Mouse (Mus musculus): ENCODE results near the gene Prmt1.

The Prmt1 gene

DNA sequence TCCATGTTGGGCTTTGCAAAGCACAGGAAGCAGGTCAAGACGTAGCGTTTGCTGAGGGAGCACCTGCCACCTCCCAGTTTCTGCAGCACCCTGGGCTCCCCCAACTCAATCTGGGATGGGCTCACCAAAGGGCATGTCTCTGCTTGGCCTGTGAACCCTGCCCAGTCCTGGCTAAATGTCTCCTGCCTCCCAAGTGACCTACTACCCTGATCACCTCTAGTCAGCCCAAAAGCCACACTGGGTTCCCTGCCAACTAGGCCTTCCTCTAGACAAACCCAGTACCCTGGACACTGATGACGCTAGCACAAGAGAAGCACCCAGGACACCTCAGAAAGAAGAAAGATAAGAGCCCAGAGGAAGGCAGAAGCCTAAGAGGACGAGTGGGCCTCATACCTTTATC lies 26.5 kb upstream of the Prmt1 start:
- no peak for DNase-seq (ENCODE audit: low spot score in 2 of 2)

DNA sequence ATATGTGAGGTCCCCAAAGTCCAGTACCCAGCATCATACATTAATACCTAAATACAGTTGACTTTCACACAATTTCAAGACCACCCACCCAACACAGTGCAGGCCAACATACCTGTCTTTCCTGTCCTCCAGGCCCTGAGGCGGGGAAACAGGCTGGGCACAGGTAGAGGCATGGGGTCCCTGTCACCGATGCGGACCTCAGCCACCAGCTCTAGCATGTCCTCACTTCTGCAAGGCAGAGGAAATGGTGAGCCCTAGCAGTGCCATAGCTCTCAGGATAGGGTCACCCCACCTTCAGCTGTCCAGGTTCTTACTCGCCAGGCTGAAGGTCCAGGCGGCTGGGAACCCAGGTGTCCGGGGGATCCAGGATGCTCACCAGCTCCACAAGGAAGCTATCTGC lies 25.6 kb upstream of the Prmt1 start:
- DNase-seq (ENCODE audit: low spot score in 2 of 2): no peak

DNA sequence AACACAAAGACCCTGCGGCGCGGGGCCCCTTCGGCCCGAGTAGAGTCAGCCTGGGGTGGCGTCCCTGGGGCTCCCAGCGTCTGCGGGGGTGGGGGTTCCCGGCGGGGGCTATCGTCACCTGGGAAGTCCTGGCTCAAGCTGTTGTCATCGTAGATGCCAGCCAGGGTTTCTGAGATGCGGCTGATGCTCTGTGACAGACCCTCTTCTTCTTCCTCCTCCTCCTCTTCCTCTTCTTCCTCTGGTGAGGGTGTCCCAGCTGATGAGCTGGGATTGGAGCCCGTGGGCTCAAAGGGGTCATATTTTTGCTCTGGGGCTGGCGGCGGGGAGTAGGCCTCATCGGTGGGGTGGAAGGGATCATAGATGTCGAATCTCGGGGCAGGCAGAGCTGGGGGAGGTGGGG lies 22.0 kb upstream of the Prmt1 start:
- no peak for DNase-seq (ENCODE audit: low spot score in 2 of 2)

DNA sequence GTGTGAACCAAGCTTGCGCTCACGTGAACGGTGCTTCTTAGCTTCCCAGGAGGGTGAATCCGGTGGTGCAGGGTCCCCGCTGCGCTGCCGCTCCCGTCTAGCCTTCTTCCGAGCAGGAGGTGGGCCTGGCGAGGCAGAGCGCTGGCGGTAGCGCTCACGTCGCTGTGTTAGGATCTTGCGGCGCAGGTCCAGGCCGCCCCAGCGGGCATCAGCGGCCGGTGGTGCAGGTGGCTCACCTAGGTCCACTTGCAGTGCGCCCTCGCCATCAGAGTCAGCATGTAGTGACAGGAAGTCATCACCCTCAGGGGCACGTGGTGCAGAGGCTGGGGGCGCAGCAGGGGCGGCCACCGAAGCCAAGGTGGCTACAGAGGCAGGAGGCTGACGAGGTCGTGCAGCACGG lies 21.5 kb upstream of the Prmt1 start:
- no peak for DNase-seq (ENCODE audit: low spot score in 2 of 2)

DNA sequence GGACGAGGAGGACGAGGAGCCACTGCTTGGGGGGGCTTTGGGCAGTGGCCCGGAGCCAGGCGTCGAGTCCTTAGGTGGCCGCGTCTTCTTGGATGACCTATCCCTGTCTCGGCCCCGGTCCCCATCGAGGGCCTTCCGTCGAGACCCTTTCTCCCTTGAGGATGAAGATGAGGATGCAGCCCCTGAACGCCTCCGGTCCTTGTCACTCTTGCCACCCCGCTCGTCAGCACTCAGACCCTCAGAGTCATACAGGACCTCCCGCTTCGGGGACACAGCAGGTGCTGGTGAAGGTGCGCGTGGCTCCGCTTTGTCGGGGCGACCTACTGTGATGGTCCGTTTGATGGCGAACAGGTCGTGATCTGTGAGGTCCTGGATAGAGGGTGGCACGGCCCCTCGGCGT lies 20.8 kb upstream of the Prmt1 start:
- no peak for DNase-seq (ENCODE audit: low spot score in 2 of 2)

DNA sequence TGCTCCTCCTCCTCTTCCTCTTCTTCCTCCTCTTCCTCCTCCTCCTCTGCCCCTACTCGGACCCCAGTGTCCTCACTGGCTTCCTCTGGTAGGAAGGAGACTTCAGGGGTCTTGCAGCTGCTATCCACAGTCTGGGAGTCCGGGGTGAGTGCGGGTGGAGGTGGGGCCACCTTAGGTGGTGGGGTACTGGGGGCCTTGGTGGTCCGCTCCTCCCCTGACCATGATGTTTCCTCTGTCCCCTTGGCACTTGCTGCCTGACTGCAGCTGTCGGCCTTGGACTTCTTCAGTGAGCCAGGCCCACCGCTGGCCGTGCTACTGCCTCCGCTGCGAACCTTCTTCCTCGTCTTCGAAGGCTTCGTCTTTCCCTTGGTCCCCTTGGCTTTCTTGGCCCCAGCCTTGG lies 20.1 kb upstream of the Prmt1 start:
- no peak for DNase-seq (ENCODE audit: low spot score in 2 of 2)

DNA sequence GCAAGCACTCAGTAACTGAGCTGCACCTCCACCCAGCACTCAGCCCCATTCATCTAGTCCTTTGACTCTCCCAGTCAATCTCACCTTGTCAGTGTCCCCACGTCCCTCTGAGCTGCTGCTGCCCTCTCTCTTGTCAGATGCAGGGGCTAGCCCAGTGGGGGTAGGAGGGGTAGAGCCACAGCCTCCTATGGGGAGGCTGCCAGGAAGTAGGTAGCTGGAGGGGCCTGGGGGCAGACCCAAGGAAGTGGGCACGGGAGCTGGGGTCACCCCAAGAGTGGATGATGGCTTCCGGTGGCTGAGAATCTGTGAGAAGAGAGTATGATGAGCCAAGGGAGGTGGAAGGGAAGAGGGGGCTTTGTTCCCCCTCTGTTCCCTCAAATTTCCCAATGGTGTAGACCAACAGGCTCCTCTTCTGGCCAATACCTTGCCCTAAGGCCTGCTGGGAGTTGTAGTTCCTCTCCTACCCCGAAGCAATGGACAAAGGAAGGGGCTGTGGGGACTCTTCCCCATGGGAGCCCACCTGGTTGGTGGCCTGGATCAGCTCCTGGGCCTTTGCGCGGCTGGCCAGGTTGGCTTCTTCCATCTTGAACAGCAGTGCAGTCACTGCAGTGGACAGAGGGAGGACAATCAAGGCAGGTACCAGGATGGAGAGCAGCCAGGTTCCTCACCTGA lies 19.1 kb upstream of the Prmt1 start:
- DNase-seq (ENCODE audit: low spot score in 2 of 2): no peak

DNA sequence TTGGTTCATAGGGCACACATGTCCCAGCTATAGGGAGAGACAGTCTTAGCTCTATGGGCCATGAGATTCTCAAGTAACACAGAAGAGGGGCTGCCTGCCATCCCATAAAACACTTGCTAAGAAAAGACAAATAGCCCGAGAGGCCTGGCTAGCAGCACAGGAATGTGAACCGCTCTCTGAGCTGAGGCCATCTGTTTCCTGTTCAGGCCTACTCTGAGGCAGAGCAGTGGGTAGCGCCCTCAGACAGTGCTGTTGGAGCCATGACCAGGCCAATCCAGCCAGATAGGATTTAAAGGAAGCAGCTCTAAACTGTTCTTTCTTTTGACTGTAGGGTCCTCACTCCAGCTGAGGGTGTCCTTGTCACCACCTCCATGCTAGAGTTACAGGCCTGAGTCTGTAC lies 18.2 kb upstream of the Prmt1 start:
- DNase-seq (ENCODE audit: low spot score in 2 of 2): no peak

DNA sequence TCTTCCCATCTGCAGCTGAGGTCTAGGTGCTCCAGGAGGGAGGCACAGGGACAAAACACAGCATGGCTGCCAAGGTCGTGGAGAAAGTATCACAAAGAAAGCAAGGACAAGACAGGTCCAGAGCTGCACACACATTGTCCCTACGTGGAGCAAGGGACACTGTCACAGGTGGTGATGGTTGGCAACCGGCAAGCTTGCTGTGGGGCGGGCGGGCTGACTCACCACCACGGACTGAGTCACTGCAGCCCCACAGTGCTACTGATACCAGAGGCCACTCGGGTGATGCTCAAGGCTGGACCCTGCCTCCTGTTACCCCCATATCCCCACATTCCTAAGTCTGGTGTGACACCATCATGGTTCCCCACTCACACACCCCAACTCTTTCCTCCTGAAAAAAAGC lies 16.1 kb upstream of the Prmt1 start:
- DNase-seq (ENCODE audit: low spot score in 2 of 2): no peak

DNA sequence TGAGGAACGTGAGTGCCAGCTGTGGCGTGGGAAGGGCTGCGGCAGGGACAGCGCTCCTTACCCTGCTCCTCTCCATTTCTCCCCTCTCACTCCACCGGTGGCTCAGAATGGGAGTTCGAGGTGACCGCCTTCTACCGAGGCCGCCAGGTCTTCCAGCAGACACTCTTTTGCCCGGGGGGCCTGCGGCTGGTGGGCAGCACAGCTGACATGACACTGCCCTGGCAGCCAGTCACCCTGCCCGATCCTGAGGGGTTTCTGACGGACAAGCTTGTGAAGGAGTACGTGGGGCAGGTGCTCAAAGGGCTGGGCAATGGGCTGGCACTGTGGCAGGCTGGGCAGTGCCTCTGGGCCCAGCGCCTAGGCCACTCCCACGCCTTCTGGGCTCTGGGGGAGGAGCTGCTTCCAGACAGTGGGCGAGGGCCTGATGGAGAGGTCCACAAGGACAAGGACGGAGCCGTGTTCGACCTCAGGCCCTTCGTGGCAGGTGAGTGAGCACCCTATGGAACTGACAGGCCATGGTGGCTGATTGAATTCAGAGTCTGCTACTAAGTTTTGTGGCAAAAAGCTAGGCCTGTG lies 14.3 kb upstream of the Prmt1 start:
- no peak for DNase-seq (ENCODE audit: low spot score in 2 of 2)

DNA sequence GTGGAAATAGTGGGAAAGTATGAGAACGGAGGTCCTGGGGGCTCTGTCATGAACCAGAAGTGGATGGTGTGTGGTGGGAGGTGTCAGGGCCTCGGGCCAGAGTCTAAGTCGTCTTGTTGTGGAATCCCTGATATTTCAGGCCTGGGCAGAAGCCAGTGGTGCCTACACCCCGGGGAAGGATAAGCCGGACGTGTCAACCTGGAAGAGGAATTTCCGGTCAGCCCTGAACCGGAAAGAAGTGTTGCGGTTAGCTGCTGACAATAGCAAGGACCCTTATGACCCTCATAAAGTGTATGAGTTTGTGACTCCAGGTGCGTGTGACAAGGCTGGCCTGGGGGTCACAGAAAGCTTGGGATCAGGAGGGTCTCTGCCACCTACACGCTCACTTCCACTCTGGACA lies 13.4 kb upstream of the Prmt1 start:
- no peak for DNase-seq (ENCODE audit: low spot score in 2 of 2)

DNA sequence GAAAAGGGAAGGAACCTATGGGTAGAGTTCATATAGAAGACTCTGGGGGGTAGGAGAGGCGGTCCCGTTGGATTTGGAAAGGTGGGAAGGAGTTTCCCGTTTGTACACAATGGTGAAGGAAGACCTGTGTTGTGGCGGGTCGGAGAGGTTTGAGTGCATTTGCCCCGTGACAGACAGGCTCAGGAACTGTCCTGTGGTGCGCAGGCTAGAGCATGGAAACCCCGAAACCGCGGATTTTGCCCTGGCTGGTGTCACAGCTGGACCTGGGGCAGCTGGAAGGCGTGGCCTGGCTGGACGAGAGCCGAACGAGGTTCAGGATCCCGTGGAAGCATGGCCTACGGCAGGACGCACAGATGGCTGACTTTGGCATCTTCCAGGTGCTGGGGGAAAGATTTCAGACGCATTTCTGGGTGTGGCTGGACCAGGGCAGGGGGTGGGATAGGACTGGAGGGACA lies 12.2 kb upstream of the Prmt1 start, which contains the start of gene Bcl2l12:
Bcl2l12 (minus strand) TSS at position 212 of the 455 bp plus-strand sequence.
- DNase-seq (ENCODE audit: low spot score in 2 of 2): peak in 1 of 2 experiments; percentile 32

DNA sequence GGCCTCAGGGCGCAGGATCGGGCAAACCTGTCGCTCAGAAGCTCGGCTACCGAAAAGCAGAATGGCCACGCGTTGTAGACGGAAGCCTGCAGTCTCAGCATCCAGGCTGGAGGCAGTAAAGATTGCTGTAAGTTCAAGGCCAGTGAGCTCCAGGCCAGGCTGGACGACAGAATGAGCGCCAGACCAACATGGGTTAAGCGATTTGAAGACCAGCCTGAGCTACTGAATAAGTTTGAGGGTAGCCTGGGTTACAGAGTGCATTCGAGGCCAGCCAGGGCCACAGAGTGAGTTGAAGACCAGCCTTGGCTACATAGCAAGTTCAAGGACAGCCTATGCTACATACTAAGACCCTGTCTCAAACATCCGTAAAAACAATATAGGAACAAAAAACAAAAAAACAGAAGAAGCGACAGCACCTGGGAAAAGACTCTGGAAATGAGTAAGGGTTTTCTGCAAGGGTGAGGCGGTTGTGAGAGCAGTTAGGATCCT lies 11.6 kb upstream of the Prmt1 start:
- DNase-seq (ENCODE audit: low spot score in 2 of 2): no peak

DNA sequence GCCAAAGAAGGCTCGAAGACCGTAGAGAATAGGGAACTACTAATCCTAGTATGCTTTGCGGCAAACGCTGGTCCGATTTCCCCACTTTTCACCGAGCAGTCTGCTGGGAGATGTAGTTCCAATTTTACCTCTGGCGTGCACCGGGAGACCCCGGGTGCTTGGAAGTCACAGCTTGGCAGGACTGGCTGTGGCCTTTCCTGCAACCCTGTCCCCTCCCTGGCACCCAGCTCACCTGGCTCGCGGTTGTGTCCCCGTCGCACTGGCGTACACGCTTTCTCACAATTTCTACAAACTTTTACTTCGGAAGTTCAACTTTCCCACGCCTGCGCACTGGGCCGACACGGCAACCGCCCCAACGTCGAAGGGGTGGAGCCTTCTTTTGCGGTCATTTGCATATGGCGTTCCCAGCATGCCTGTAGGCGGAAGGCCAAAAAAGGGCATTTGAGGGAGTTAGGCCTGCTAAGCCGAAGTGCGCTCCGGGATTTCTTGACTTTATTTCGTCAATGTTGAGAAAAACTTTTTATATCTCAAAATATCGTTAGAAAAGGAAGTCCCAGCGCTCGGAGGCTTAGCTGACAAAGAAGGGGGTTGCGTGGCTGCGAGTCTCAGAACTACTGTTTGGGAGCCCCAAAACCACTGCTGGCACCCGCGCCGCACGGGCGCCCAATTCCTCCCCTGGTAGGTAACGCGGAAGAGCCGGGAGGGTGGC lies 11.0 kb upstream of the Prmt1 start, which contains the start of gene Irf3:
Irf3 (plus strand) TSS at position 418 of the 709 bp plus-strand sequence.
- peak; percentile 93 to 97 for DNase-seq (ENCODE audit: low spot score in 2 of 2)

DNA sequence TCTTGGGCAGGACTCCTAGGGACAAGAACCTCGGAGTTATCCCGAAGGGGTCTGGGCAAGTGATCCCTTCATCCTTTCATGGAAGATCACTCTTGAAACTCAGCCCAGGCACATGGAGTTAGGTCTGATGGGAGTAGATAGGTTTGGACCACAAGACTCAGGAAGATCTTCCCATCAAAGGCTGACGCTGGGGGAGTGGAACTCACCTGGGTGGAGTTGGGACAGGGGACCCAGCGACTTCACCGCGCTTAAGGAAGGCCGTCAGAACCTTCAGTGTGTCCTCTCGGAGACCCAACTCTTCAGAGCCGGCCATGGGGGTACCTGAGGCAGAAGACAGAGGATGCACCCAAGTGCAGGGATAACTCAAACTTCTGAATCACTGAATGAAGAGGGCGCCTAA lies 10.3 kb upstream of the Prmt1 start:
- no peak for DNase-seq (ENCODE audit: low spot score in 2 of 2)

DNA sequence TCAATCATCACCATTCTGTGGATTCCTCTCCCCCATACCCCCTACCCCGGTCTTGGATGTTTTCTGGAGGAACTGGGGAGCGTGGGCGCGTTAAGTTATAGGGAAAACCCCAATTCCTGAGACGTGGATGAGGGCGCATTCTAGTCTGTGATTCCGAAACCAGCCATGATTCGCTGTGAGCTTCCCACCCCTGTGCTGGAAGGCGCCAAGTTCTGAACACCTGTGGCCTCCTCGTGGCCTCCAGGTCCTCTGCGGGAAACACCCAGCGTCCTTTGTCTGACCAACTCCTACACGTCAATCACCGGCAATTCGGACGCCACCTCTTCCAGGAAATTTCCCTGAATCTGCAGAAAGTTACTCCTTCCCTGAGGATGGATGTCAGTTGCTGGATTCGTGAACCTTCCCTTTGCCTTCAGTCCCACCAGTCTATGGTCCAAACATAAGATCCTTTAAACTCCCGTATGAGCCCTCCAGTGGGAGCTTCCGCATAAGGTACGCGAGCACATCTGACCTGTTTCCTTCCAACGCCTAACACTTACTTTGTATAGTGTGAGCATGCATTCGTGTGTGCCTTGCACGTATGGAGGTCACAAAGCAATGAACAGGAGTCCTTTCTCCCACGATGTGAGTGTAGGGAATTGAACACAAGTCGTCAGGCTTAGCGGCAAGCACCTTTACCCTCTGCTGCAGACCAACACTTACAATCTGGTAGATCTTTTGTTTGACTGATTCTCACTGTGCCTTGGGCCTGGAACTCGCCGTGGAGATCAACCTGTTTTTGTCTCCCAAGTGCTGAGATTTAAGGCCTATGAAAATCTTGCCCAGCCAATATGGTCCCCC lies 731 bp upstream of the Prmt1 start:
- DNase-seq (ENCODE audit: low spot score in 2 of 2): no peak

DNA sequence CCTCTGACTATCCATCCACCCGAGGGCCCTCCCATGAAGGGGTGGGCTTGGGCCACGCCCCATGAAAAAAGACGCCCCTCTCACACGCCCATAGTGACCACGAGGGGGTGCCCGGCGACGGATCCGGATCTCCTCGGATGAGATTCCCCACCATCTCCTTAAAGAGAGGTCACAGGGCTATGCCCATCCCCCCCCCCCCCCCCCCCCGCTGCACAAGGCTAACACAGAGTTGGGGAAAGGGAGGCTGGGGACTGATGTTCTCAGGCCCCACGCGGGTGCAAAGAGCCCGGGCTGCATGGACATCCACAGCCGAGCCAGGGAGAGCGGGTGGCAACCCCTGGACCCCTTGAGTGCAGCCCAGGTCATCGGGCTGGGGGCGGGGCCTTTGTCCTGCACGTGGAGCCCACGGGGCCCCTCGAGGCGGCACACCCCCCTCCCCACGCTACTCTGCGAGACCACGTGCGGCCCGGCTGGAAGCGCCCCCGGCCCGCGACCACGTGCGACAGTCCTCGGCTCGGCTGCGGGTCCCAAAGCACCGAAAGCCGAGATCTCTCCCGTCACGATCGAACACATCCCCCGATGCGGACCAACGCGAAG lies 675 bp downstream of the Prmt1 start:
- peak in 1 of 2 experiments; percentile 53 for DNase-seq (ENCODE audit: low spot score in 2 of 2)

DNA sequence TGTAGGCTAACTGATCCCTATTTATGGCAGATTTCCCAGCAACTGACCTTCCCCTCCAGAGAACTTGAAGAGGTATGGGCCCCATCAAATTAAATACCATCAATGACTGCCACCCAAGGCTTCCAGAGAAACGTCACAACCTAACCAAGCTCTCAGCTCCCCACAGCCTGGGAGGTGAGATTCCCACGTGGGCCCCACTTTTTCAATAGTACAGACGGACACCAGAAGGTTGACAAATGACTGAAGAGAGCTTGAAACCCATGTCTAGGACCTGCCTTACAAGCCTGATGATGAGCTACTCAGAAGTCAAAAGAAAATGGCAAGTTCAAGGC lies 1.6 kb downstream of the Prmt1 start:
- no peak for DNase-seq (ENCODE audit: low spot score in 2 of 2)

DNA sequence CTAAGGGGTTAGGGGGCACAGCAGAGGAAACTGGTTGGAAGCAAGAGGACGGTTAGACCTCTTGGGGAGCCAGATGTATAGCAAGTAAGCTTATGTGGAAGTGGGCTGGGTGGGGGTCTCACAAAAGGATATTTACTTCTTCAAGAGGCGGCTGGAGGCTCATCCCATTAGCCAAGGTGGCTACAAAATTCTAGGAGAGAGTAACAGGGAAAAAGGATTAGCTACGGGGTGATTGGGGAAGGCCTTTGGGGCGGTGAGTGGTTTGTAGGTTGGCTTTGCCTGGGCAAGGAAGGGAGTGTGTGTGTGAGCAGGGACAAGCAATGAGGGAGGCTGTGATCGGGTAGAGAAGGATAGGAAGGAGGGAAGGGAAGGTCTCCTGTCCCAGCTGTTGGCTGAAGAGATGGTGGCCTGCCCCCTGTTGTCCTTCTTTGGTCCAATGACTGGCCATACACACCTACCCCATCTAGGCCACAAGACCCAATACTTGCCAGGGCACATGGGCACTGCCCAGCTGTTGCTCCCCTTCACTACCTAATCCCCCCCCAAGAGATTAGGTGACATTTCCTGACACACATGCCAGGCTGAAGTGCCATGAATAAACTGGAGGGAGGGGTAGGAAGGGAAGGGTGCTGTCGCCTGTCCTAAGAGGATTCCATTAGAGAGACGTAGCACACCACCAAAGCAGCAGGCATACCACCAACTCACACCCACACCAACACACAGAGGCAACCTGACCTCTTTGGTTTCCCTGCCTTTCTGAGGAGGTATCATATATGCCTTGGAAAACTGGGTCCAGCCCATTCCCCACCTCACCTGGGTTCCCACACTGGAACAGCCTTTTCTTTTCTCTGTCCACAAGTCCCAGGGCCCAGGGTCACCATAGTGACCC lies 2.2 kb downstream of the Prmt1 start:
- no peak for DNase-seq (ENCODE audit: low spot score in 2 of 2)

DNA sequence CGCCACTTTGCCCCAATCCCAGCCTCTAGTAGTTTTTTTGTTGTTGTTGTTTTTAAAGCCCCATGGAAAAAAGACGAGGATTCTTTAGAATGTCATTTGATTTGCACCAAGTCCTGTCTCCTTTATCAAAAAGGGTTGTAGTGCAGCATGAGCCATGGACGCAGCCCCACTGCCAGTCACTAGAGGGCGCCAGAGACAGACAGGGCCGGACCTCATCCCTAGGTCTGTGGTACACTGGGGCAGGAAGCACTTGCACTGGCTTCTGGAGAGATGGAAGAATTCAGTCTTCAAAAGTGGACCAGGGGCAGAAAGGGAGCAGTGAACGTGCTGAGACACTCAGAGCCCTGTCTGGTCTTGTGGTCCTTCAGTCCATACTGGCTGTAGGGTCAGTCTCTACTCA lies 3.3 kb downstream of the Prmt1 start:
- peak; percentile 76 to 89 for DNase-seq (ENCODE audit: low spot score in 2 of 2)

DNA sequence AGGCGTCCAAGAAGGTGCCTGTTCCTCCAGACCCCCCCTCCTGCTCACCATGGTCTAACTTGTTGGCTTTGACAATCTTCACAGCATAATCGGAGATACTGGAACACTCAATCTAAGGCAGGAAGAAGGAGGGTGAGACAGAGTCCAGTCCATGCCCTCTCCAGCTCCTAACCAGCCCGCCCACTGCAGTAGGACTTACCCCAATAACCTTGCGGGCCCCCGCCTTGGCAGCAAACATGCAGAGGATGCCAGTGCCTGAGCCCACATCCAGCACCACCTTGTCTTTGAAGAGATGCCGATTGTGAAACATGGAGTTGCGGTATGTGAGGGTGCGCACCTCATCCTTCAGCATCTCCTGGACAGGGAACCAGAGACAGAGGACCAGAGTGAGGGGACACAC lies 4.8 kb downstream of the Prmt1 start:
- no peak for DNase-seq (ENCODE audit: low spot score in 2 of 2)

Measured in spleen, postnatal 14 days (tissue).